Mouse (Mus musculus) kidney, postnatal 36 days (tissue): ENCODE data around the gene Cbfb.
A peak's percentile ranks its signal among the peaks of the same experiment; 100 is the strongest.
"Not testable (repeated sequence)": the region's sequence is repeated elsewhere in the genome, so short reads cannot be mapped to it uniquely, and the experiment has no call there.

Experiments
- DNase-seq, 2 experiments: peaks; one replicate each; pipeline ENCODE4 v3.0.0; 2021 to 2022; ENCODE audit warnings: mixed read lengths in 2 of 2

The Cbfb gene

DNA sequence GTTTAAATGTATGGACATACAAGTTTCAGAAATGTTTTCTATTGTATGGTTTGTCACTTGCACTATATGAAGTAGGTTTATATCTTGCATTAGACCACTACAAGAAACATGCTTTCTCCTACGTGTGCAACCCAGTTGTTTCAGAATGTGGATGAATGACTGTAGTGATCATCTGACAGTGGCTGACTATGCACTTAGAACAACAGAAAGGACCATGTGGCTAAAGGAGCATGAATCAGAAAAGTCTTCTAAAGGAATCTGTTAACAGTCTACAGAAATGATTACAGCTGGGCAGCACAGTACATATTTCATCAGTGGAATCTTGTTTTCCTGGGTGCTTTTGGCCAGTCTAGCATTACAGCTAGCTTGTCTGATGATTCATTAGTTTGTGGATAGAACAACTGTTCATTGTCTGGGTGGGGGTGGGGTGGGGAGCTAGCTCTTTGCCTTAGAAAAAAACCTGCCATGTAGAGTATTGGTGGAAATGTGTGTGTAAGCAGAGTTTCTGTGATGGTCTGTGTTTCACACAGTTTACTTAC is 16.1 kb downstream of the Cbfb start:
- DNase-seq, result no peak

DNA sequence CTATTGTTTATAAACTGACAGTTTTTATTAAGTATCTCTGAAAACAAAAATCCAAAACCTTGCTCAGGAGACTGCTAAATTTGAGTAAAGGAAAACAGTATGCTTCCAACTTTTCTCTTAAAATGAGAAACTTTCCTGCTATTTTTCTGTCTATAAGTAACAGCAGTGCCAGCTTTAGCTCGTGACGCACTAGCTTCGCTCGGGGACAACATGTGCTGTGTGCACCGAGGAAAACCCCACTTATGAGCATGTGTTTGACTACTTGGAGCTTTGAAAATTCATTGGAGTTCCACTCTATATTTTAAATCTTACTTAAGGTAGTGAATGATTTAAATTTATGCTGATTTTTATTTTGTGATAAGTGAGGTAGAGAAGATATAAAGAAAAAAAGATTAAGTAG is 21.7 kb downstream of the Cbfb start:
- DNase-seq, result no peak

DNA sequence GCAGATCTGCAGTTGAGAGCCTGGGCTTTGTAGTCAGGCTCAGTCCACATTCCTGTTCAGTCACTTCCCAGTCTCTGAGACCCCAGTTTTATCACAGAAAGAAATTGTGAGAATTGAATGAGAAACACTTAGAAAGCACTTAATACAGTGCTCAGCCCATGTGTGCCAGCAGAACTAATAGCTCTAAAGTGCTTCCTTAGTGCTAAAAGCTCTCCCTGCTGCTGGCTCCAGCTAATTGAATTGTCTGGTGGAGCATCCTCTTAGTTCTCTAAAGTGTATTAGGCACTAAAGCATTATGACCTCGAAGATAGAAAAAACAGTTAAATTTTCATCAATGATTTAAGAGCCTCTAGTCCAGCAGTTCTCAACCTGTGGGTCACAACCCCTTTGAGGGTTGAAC is 35.3 kb downstream of the Cbfb start:
- no peak for DNase-seq

DNA sequence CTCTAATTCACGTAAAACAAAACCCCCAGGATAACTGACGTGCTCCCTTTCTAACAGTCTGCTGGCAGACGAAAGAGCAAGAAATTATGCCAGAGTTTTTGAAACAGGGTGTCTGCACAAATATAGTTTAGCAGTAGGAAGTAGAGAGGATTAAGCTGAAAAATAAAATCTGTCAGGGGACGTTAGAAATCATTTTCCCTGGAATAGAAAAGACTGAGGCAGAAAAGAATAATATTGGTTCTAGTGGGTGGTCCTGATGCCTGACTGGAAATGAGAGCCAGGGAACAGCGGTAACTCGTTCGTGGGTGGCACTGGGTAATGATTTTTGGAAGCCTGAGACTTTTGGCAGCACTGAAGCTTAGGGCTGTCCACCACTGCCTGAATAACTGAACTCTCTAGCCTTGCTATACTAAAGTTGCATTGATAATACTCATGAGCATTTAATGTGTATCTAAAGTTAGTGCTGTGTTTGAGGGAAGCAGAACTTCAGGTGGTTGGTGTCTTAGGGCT is 36.3 kb downstream of the Cbfb start:
- no peak for DNase-seq

DNA sequence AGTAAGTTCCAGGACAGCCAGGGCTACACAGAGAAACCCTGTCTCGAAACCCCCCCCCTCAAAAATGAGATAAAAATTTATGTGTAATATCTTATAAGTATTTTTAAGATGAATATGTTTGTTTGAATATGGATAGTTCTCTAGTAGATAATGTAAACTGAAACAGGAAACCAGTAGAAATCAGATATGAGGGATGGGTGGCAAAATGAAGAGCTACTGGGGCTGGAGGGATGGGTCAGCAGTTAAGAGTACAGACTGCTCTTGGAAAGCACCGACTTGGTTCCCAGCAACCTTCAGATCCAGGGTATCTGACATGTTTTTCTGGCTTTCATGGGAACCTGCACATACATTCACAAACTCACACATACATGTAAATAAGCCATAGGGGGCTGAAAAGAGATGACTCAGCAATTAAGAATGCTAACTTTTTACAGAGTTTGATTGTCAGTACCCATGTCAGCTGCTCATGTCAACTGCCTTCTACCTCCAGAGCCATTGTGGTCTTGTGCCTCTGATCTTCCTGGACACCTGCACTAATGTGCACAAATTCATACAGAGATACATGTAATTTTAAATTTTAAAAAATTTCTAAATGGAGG is 37.3 kb downstream of the Cbfb start:
- DNase-seq, result no peak

DNA sequence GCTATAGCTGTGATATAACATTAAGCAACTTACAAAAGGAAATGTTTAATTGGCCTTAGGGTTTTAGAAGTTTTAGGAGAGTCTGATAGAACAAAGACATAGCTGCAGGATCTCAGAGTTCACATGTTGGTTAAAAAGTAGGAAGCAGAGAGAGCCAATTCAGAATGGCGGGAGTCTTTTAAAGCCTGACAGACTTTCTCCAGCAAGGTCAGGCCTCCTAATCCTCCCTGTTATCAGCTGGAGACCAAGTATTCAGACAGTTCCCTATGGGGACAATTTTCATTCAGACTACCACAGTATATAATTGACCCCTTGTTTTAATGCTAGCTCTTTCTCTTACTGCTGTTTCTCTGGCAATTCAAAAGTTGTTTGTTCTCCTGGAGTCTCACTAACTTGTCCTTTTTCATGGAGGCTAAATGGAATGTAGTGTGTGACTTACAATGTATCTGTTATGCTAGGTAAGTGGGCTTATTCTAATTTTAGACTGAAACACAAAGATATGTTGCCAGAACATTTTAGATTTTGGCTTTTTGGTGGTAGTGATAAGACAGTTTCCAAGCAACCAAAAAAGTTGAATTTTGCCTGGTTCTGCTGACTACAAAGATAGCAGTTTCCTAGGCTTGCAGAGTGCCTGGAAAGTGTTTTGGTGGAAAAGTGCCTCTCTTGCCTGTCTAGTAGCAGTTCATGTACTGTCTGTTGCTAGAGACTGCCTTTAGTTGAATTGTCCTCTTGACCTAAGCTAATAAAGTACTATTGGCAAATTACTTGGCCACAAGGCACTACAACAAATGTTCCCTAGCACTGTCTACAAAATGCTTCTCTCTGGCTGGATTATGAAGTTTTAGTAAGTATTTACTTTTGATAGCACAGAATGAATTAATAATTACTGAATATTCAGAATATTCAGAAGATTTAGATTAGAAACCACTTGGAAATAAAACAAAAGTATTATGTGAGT is 39.0 kb downstream of the Cbfb start:
- DNase-seq, result no peak

DNA sequence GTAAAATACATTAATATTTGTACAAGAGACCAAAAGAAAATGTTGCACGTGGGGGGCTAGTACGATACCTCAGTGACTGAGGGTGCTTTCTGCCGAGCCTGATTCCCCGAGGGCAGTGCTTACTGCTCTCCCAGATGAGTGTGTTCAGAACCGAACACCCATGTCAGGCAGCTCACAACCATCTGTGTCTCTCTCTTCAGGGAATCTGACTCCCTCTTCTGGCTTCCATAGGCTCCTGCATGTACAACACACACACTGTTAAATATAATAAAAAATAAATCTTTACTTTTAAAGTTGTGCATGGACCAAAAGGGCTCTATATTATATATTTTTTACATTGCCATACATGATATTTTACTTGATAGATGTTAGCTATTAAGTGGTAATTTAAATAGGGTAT is 43.6 kb downstream of the Cbfb start:
- no peak for DNase-seq

DNA sequence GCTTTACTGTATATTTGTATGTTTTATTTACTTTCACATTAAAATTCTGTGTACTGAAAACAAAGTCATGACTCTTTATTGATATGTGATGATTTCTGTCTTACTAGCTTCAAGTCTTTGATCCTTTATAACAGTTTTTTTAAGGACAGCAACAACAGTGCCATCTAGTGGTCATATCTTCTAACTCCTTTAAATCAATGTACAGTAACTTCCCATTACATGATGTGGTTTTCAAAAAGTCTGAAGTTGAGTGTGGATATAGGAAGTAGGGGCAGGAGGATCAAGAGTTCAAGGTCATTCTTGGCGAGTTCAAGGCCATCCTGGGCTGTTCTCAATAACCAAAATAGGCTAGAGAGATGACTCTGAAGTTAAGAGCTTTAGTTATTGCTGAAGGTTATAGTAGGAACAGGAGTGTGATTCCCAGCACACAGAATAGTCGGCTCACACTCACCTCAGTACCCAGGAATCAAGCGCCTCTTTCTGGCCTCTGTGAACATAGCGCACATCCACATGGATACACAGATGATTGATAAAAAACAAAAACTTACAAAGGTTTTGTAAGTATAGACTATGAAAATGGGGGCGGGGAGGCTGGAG is 47.5 kb downstream of the Cbfb start:
- peak; percentile 8 to 55 for DNase-seq

DNA sequence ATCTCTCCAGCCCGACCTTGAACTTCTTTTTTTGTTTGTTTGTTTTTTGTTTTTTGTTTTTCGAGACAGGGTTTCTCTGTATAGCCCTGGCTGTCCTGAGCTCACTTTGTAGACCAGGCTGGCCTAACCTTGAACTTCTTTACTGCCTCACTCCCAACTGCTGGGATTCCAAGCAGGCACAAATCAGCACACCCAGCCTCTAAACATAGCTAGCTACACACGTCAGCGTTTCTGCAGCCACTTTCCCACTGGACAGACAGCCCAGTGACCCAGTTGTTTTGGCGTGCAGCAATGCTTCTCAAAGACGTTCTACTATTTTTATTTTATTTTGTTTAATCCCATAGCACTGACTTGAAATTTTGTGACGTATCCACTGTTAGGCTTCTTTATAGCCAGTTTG is 53.4 kb downstream of the Cbfb start:
- DNase-seq, result no peak

DNA sequence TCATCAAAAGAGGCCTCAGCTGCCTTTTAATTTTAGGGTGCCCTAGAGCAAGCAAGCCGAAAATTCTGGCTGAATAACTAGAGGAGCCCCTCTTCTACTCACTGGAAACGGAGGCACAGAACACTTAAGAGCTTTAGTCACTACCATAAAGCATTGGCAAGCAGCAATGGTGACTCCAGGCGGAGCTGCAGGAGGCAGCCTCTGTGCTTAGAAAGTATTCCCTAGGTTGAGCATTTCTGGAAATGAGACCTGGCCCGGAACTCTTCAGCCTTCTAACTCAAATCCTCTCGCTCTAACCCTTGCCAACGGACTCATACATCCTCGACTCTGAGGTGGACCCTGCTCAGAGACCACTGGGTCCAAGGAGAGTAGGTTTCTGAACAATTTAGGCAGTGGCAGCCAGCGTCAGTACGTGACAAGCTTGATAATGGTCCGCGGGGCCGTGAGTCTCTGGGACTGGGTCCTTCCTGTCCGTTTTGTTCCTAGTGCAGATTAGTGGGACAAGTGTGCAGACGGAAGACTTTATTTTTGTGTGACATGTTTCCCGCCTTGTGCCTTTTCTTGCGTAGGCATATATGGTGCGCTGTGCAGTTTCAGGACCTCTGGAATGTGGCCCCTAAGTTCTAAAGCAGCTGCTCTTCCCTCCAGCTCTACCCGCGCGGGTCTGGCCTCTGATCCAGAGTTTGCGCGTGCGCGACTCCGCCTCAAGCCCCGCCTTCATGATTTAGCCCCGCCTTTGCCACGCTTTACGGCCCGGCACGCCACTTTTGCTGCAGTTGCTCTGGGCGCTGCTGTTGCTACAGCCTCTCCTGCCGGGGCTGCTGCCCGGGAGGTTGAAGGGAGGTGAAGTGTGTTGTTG is 54.2 kb downstream of the Cbfb start, which contains the start of gene D230025D16Rik:
Gene D230025D16Rik (plus strand): TSS at position 733 of the 859 bp plus-strand sequence.
- DNase-seq, result peak; percentile 95 to 98

DNA sequence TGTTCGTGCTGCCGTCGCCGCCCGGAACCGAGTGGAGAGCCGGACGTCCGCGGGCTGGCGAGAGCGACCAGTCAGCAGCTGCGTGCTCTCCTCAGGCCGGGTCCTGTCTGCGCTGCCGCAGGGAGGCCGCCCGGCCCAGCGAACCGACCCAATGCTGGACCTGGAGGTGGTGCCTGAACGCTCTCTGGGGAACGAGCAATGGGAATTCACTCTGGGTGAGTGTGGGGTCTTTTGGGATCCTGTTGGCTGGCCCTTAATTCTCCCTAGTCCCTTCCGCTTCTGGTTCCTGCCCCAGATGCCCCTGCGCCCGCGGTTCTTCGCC is 54.8 kb downstream of the Cbfb start:
- DNase-seq, result no peak

DNA sequence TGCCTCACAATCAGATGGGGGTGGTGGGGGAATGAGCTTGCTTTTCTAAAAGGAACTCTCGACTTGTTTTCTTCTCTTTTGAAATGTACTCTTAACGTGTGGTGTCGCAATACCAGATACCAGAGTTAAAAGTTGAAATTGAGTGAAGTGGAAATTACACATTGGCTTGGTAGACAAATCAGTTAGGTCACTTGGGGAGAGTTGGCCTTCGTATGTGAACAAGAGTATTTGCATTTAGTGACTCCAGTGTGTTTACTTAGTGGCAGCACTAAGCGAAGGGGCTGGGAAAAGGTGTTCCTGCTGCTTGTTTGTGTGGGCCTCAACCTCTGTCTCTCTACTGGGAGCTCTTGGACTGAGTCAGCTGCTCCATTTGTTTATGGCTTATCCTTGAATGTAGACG is 55.4 kb downstream of the Cbfb start:
- DNase-seq, result peak in 1 of 2 experiments; percentile 16

DNA sequence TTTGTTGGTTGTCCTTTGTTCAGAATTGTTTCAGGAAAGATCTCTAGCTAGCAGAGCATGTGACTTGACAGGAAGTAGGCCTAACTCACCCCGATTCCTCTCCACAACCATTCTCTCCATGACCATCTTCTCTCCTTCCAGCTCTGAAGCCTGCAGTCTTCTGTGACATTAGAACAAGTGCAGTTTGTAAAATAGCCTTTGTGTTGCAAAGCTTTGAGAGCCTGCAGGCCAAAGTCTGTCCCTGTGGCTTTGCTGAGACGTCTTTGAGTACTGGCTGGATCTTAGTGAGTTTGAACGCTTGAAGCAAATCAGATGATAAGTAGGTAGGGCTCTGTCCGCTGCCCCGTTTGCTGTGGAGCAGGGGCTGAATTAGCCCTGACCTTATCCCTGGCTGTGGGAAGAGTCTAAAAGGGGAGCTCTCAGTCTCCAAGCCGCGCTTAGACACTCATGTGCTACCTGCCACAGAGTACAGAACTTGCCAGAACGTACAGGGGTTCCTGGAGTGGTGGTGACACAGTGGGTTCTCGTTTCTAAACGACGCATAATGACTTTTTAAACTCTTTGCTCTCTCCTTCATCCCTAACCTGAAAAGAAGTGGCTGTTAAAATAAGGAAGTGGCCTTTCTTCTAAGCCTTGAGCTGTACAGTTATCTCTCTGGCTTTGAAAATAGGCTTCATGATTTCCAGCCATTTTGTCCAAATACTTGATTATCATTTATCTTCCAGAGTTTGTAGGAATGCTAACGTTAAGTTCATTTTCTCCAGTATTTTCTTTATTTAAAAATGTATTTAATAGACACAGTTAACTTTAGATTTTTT is 61.2 kb downstream of the Cbfb start:
- no peak for DNase-seq

DNA sequence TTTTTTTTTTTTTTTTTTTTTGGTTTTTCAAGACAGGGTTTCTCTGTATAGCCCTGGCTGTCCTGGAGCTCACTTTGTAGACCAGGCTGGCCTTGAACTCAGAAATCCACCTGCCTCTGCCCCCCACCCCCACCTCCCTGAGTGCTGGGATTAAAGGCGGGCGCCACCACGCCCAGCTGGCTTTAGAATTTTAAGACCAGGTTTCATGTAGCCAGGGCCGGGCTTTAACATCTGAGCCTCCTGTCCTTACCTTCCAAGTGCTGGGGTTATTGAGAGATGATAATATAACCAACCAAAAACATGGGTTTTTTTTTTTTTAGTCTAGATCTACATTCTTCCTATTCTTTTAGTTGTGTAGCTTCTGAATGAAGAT is 61.8 kb downstream of the Cbfb start:
- not testable (repeated sequence) for DNase-seq

DNA sequence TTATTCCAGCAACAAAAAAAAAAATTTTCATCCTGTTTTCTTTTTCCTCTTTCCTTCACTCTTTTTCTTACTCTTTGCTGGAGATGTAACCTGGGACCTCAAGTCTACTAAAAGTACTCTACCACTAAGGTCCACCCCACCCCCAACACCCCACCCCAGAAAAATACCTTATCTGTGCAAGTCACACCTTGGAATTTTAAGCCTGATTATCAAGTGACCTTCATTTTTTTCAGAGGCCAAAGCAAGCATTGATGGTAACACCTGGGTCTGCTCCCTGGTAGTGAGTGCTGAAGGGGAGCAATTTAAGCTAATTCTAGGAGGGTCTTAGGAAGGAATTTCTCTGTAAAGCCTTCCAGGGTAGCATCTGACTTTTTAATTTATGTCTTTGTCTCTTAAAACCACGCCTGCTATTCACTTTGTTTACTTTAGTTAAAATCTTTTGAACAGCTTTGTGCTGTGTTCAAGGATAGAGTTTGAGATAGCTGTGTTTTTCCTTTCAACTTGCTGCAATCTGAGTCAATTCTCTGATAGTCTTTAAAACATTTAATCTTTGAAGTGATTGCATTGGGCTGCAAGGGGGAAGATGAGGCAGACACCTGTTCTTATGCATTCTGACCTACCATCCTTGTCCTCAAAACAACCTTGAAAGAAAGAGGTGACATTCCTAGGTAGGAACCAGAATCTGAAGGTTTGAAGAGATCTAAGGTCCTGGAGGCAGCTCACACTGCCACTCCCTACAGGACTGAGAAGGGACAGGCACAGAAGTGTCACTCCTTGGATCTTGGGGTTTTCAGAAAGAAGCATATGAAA is 62.9 kb downstream of the Cbfb start:
- DNase-seq, result no peak

DNA sequence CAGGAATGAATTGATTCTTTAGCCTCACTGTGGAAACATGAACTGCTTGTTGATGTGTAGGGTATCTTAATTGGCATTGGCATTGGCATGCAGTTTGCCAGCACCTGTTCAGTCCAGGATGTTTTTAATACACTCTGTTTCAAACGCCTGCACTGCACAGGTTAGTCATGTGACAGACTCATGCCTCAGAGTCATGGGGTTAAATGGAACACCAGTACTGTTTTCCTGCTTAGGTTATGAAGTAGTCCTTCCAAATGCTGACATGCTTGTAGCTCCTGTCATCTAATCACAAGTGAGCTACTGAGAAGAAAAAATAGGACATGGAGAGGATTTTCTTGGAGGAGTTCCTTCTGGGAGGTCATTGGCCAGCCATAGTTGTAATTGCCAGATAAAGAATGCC is 64.7 kb downstream of the Cbfb start:
- peak; percentile 34 to 49 for DNase-seq

DNA sequence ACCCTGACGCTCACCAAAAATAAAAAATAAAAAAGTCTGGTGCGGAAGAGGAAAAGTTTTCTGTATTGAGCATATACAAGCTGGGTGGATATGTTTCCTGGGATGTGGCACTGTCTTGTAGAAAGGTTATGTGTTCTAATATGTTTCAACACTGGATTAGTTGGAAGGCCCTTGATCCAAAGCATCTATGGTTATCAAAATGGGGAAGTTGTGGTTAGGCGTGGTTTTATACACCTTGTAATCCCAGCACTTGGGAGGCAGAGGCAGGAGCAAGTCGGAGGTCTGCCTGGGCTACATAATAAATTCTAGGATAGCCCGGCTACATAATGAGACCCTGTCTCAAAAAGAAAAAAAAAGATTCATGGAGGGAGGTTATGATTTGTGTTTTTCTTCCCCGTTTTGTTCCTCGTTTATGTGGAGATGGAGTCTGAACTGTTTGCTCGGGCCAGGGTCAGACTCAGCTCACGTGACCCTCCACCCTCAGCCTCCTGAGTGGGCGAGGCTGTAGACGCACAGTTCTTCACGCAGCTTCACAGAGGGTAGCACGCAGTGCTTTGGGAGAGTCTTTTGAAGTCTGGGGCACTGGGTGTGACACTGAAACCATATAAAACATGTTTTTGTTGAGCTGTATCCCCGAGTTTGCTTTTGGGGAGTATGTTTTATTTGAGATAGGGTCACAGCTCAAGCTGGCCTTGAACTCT is 67.1 kb downstream of the Cbfb start:
- no peak for DNase-seq

DNA sequence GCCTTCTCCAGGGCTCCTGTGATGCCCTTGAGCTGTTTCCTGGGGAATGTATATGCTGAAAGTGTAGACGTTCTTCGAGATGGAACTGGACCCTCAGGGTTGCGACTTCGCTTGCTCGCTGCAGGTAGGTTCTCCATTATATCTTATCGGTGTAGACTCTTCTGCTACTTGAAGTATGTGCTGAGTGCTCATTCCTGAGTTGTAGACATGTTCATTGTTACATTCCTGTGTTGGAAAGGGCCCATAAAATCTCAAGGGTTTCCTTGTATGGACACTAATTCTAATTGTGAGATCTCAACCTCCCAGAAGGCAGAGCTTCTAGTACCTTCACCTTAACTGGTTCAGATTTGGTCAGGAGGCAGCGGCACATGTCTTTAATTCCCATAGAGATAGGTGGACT is 70.5 kb downstream of the Cbfb start:
- DNase-seq, result no peak

DNA sequence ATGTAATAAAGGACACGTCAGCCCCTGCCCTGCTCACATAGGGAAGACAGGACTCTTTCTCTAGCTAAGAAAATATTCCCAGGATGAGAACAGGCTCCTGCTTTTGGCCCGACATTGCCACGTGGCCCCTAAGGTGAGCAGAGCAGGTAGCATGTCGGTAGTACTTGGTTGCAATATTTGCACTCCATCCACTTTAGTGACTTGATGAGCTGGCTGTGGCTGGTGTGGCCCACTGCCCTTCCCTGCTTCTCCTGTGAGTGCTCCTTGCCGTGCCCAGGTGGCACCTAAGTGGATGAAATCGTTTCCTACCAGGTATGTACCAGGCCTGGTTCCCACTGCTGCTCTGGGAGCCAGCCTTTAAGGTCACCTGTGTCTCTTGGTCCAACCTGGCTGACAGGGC is 81.5 kb downstream of the Cbfb start:
- no peak for DNase-seq
